Mouse (Mus musculus) kidney, postnatal 0 days (tissue): ENCODE results near the gene Cacna1g. TPM values are rescaled to one million over a fixed set of nuclear protein-coding genes. Genes with fewer than 3 reads are reported as not detected.

ENCODE experiments used
- ATAC-seq: fragments of 200-750 bp; cut with Nextera tagmentation; replicated peaks from 2 replicates; pipeline ENCODE4 v1.8.0; 2017; ENCODE audit warnings: low read depth, moderate number of reproducible peaks, moderate TSS enrichment, moderate library complexity; ENCODE audit not compliant: low FRiP score
- DNase-seq: peaks from one replicate; pipeline ENCODE4 v3.0.0-alpha.2; 2016; ENCODE audit warnings: low spot score
- H3K27ac ChIP-seq: fragments of 300-500 bp; sonication (generic); 2 replicates; pipeline ENCODE4 v1.5.1; 2014; ENCODE audit warnings: mild to moderate bottlenecking
- H3K27me3 ChIP-seq: fragments of 300-500 bp; sonication (generic); 2 replicates; pipeline ENCODE4 v1.6.1; 2014; ENCODE audit warnings: low read length, mixed read lengths; ENCODE audit not compliant: insufficient read depth
- H3K36me3 ChIP-seq: fragments of 300-500 bp; sonication (generic); 2 replicates; pipeline ENCODE4 v1.6.1; 2014; ENCODE audit warnings: low read length, mixed read lengths; ENCODE audit not compliant: insufficient read depth
- H3K4me1 ChIP-seq: fragments of 300-500 bp; sonication (generic); replicated peaks from 2 replicates; pipeline ENCODE4 v1.6.1; 2014; ENCODE audit warnings: antibody characterized with exemption, low read length, mixed read lengths; ENCODE audit not compliant: insufficient read depth
- H3K4me2 ChIP-seq: fragments of 300-500 bp; sonication (generic); 2 replicates; pipeline ENCODE4 v1.6.1; 2014; ENCODE audit warnings: mild to moderate bottlenecking, low read length, moderate library complexity, mixed read lengths
- H3K4me3 ChIP-seq: fragments of 300-500 bp; sonication (generic); replicated peaks from 2 replicates; pipeline ENCODE4 v1.5.1; 2014; ENCODE audit warnings: low read depth, low read length
- H3K9ac ChIP-seq: fragments of 300-500 bp; sonication (generic); 2 replicates; pipeline ENCODE4 v1.6.1; 2014; ENCODE audit warnings: low read depth, low read length
- H3K9me3 ChIP-seq: fragments of 300-500 bp; sonication (generic); replicated peaks from 2 replicates; pipeline ENCODE4 v1.6.1; 2016; ENCODE audit warnings: low read length, inconsistent platforms, mixed read lengths
- CTCF ChIP-seq: IDR thresholded peaks from 2 replicates; pipeline ENCODE4 v1.5.1; 2016; ENCODE audit warnings: antibody characterized with exemption, low read depth, mild to moderate bottlenecking, moderate library complexity
- WGBS: fragments of 180-500 bp; shearing (Covaris S2); extraction: QIAGEN DNeasy Blood & Tissue Kit; methylation state at CpG from one replicate; pipeline ENCODE4 v1.1.7; 2014; 5-methylcytosine and 5-hydroxymethylcytosine counted together
- polyA plus RNA-seq: library from polyadenylated mRNA; unstranded; fragments of >200 nt; fragmentation: Nextera tagmentation; extraction: Ambion mirVana; gene quantifications from 2 replicates; pipeline ENCODE4 v1.2.1, GENCODE M21; 2015

Gene Cacna1g
- polyA plus RNA-seq, 1 experiment from 2014 or later: 5.2 TPM

GRCm38 (mm10) chr11:94428091-94428835 lies 45.7 kb downstream of the Cacna1g start:
- no peak overlapping the region for H3K4me3 ChIP-seq
- no peak overlapping the region for H3K9ac ChIP-seq
- ATAC-seq (peak; percentile 90), DNase-seq (peak; percentile 97)
- 3% methylated on average over 4 of the region's 4 CpGs for WGBS
- no peaks in the 10 kb centered on the region for H3K36me3 ChIP-seq
- H3K4me1 ChIP-seq: peaks cover 25% of the 10 kb centered on the region
- H3K4me2 ChIP-seq: 0 out of 2 replicates have a peak overlapping the region, but pooled peaks have one; percentile 15
- TF ChIP-seq CTCF: no peak
- no peaks in the 10 kb centered on the region for H3K9me3 ChIP-seq
- no peaks in the 10 kb centered on the region for H3K27me3 ChIP-seq
- peak overlapping the region; percentile 68 for H3K27ac ChIP-seq

GRCm38 (mm10) chr11:94425656-94426055 lies 48.3 kb downstream of the Cacna1g start:
- Histone ChIP-seq H3K9ac (no peak overlapping the region), H3K4me3 (no peak overlapping the region), H3K4me1 (peaks cover 29% of the 10 kb centered on the region), H3K27me3 (no peaks in the 10 kb centered on the region), H3K27ac (no peak overlapping the region), H3K36me3 (no peaks in the 10 kb centered on the region), H3K4me2 (no peak overlapping the region), H3K9me3 (no peaks in the 10 kb centered on the region)
- no peak for TF ChIP-seq CTCF
- 62% methylated on average over 14 of the region's 14 CpGs for WGBS
- no peak for ATAC-seq
- DNase-seq: no peak

- WGBS: 44% methylated on average over 5 of the region's 5 CpGs
- Histone ChIP-seq H3K4me1 (peaks cover 29% of the 10 kb centered on the region), H3K4me2 (no peak overlapping the region)
Observed at GRCm38 (mm10) chr11:94425215-94425614, 48.8 kb downstream of the Cacna1g start.

GRCm38 (mm10) chr11:94424380-94424779 lies 49.6 kb downstream of the Cacna1g start:
- DNase-seq (no peak), ATAC-seq (no peak)
- WGBS: 41% methylated on average over 15 of the region's 15 CpGs
- H3K27me3 ChIP-seq: no peaks in the 10 kb centered on the region
- no peak overlapping the region for H3K27ac ChIP-seq
- no peak overlapping the region for H3K4me2 ChIP-seq
- H3K36me3 ChIP-seq: no peaks in the 10 kb centered on the region
- no peak overlapping the region for H3K4me3 ChIP-seq
- H3K9me3 ChIP-seq: no peaks in the 10 kb centered on the region
- peaks cover 29% of the 10 kb centered on the region for H3K4me1 ChIP-seq
- TF ChIP-seq CTCF: no peak
- no peak overlapping the region for H3K9ac ChIP-seq

More at GRCm38 (mm10) chr11:94425215-94425614, 48.8 kb downstream of the Cacna1g start:
- TF ChIP-seq CTCF: no peak
- no peak overlapping the region for H3K4me3 ChIP-seq
- no peak for DNase-seq
- no peaks in the 10 kb centered on the region for H3K9me3 ChIP-seq
- no peak for ATAC-seq
- no peak overlapping the region for H3K9ac ChIP-seq
- H3K27ac ChIP-seq: no peak overlapping the region
- H3K36me3 ChIP-seq: no peaks in the 10 kb centered on the region
- no peaks in the 10 kb centered on the region for H3K27me3 ChIP-seq

- Histone ChIP-seq H3K36me3 (no peaks in the 10 kb centered on the region), H3K4me3 (no peak overlapping the region), H3K27ac (no peak overlapping the region), H3K9ac (no peak overlapping the region), H3K4me2 (no peak overlapping the region), H3K27me3 (no peaks in the 10 kb centered on the region), H3K9me3 (no peaks in the 10 kb centered on the region), H3K4me1 (peaks cover 25% of the 10 kb centered on the region)
- ATAC-seq: no peak
- TF ChIP-seq CTCF: no peak
- WGBS: 74% methylated on average over 5 of the region's 5 CpGs
- no peak for DNase-seq
Observed at GRCm38 (mm10) chr11:94423855-94424254, 50.1 kb downstream of the Cacna1g start.

- TF ChIP-seq CTCF: no peak
- ATAC-seq (no peak), DNase-seq (no peak)
- Histone ChIP-seq H3K4me2 (no peak overlapping the region), H3K9ac (no peak overlapping the region), H3K9me3 (no peaks in the 10 kb centered on the region), H3K4me1 (peaks cover 10% of the 10 kb centered on the region; the same call in 1 of the 2 replicates), H3K27ac (no peak overlapping the region), H3K4me3 (no peak overlapping the region), H3K27me3 (no peaks in the 10 kb centered on the region), H3K36me3 (no peaks in the 10 kb centered on the region)
- 53% methylated on average over 6 of the region's 6 CpGs for WGBS
Observed at GRCm38 (mm10) chr11:94420991-94421390, 53.0 kb downstream of the Cacna1g start.
